Mouse (Mus musculus) heart, embryonic 16.5 days (tissue): Measurements from ENCODE around the gene Faap24. TPM values are rescaled to one million over a fixed set of nuclear protein-coding genes. Genes with fewer than 3 reads are reported as not detected.

Source experiments
- ATAC-seq: fragments of 200-750 bp; cut with Nextera tagmentation; replicated peaks from 2 replicates; pipeline ENCODE4 v1.8.0; 2017; ENCODE audit warnings: moderate number of reproducible peaks; ENCODE audit not compliant: insufficient read depth, low FRiP score; ENCODE audit errors: extremely low read depth
- H3K27ac ChIP-seq: fragments of 300-500 bp; sonication (generic); 2 replicates; pipeline ENCODE4 v1.5.1; 2014; ENCODE audit warnings: mild to moderate bottlenecking, low read length, control low read depth, moderate library complexity
- H3K27me3 ChIP-seq: fragments of 300-500 bp; sonication (generic); 2 replicates; pipeline ENCODE4 v1.6.1; 2014; ENCODE audit warnings: low read length, mixed read lengths; ENCODE audit not compliant: control insufficient read depth, insufficient read depth
- H3K36me3 ChIP-seq: fragments of 300-500 bp; sonication (generic); 2 replicates; pipeline ENCODE4 v1.6.1; 2014; ENCODE audit not compliant: control insufficient read depth, insufficient read depth
- H3K4me1 ChIP-seq: fragments of 300-500 bp; sonication (generic); 2 replicates; pipeline ENCODE4 v1.6.1; 2014; ENCODE audit warnings: low read length, mixed read lengths; ENCODE audit not compliant: control insufficient read depth, insufficient read depth
- H3K4me2 ChIP-seq: fragments of 300-500 bp; sonication (generic); 2 replicates; pipeline ENCODE4 v1.6.1; 2014; ENCODE audit warnings: low read depth, mild to moderate bottlenecking, control low read depth, low read length
- H3K4me3 ChIP-seq: fragments of 300-500 bp; sonication (generic); 2 replicates; pipeline ENCODE4 v1.5.1; 2014; ENCODE audit warnings: mild to moderate bottlenecking, control low read depth, low read length
- H3K9ac ChIP-seq: fragments of 300-500 bp; sonication (generic); 2 replicates; pipeline ENCODE4 v1.6.1; 2014; ENCODE audit warnings: low read length, control low read depth
- H3K9me3 ChIP-seq: fragments of 300-500 bp; sonication (generic); replicated peaks from 2 replicates; pipeline ENCODE4 v1.6.1; 2016; ENCODE audit warnings: low read length; ENCODE audit not compliant: control insufficient read depth
- WGBS: fragments of 180-500 bp; shearing (Covaris S2); extraction: QIAGEN DNeasy Blood & Tissue Kit; methylation state at CpG from one replicate; pipeline ENCODE4 v1.1.7; 2014; 5-methylcytosine and 5-hydroxymethylcytosine counted together
- polyA plus RNA-seq: library from polyadenylated mRNA; unstranded; fragments of >200 nt; fragmentation: Nextera tagmentation; extraction: Ambion mirVana; gene quantifications from 2 replicates; pipeline ENCODE4 v1.2.1, GENCODE M21; 2015

Gene Faap24
- polyA plus RNA-seq, 1 experiment from 2014 or later = 16.1 TPM

- Histone ChIP-seq H3K4me3 (no peak overlapping the region), H3K36me3 (peaks cover 9% of the 10 kb centered on the region), H3K9me3 (no peaks in the 10 kb centered on the region), H3K4me2 (no peak overlapping the region), H3K4me1 (peaks cover 14% of the 10 kb centered on the region), H3K27me3 (no peaks in the 10 kb centered on the region), H3K9ac (no peak overlapping the region), H3K27ac (no peak overlapping the region)
- 55% methylated on average over 5 of the region's 5 CpGs for WGBS
- no peak for ATAC-seq
These were observed 3.7 kb downstream of the Faap24 start for GRCm38 (mm10) chr7:35392935-35393334.

- no peak overlapping the region for H3K27ac ChIP-seq
- H3K27me3 ChIP-seq = no peaks in the 10 kb centered on the region
- H3K36me3 ChIP-seq = peaks cover 6% of the 10 kb centered on the region
- H3K4me1 ChIP-seq = peaks cover 7% of the 10 kb centered on the region; the same call in 1 of the 2 replicates
- no peak overlapping the region for H3K4me2 ChIP-seq
- WGBS = 61% methylated on average over 6 of the region's 6 CpGs
- H3K9me3 ChIP-seq = no peaks in the 10 kb centered on the region
- H3K9ac ChIP-seq = no peak overlapping the region
- H3K4me3 ChIP-seq = no peak overlapping the region
- no peak for ATAC-seq
These were observed 7.9 kb downstream of the Faap24 start for GRCm38 (mm10) chr7:35388694-35389093.

- peak; percentile 85 for ATAC-seq
- no peak overlapping the region for H3K9ac ChIP-seq
- no peaks in the 10 kb centered on the region for H3K27me3 ChIP-seq
- peaks cover 7% of the 10 kb centered on the region; the same call in 1 of the 2 replicates for H3K4me1 ChIP-seq
- H3K9me3 ChIP-seq = no peaks in the 10 kb centered on the region
- no peak overlapping the region for H3K4me3 ChIP-seq
- no peak overlapping the region for H3K4me2 ChIP-seq
- H3K36me3 ChIP-seq = no peaks in the 10 kb centered on the region
- WGBS = 43% methylated on average over 6 of the region's 6 CpGs
- no peak overlapping the region for H3K27ac ChIP-seq
These were observed 10.1 kb downstream of the Faap24 start for GRCm38 (mm10) chr7:35386525-35386952.

- 34% methylated on average over 2 of the region's 2 CpGs for WGBS
- Histone ChIP-seq H3K9me3 (no peaks in the 10 kb centered on the region), H3K4me3 (no peak overlapping the region), H3K9ac (no peak overlapping the region), H3K27me3 (no peaks in the 10 kb centered on the region), H3K4me2 (no peak overlapping the region), H3K27ac (no peak overlapping the region), H3K36me3 (no peaks in the 10 kb centered on the region), H3K4me1 (peaks cover 20% of the 10 kb centered on the region)
- ATAC-seq = no peak
These were observed 13.8 kb downstream of the Faap24 start for GRCm38 (mm10) chr7:35382706-35383353.

- 55% methylated on average over 15 of the region's 16 CpGs for WGBS
- no peak overlapping the region for H3K27ac ChIP-seq
- no peak overlapping the region for H3K4me3 ChIP-seq
- no peaks in the 10 kb centered on the region for H3K27me3 ChIP-seq
- H3K9me3 ChIP-seq = no peaks in the 10 kb centered on the region
- no peaks in the 10 kb centered on the region for H3K36me3 ChIP-seq
- H3K9ac ChIP-seq = no peak overlapping the region
- no peak overlapping the region for H3K4me2 ChIP-seq
- no peak for ATAC-seq
- peaks cover 16% of the 10 kb centered on the region for H3K4me1 ChIP-seq
These were observed 14.8 kb downstream of the Faap24 start for GRCm38 (mm10) chr7:35381861-35382260.

- 32% methylated on average over 8 of the region's 8 CpGs for WGBS
- peak; percentile 86 for ATAC-seq
- H3K27ac ChIP-seq = peak overlapping the region; percentile 75
These were observed 16.3 kb downstream of the Faap24 start for GRCm38 (mm10) chr7:35380351-35380750.

GRCm38 (mm10) chr7:35379492-35380119, 17.0 kb downstream of the Faap24 start:
- Histone ChIP-seq H3K27me3 (no peaks in the 10 kb centered on the region), H3K9me3 (no peaks in the 10 kb centered on the region), H3K27ac (peak overlapping the region; percentile 54), H3K4me2 (peak overlapping the region; percentile 45), H3K4me1 (peaks cover 13% of the 10 kb centered on the region), H3K36me3 (no peaks in the 10 kb centered on the region), H3K4me3 (peak overlapping the region; percentile 2; the same call in 1 of the 2 replicates), H3K9ac (peak overlapping the region; percentile 29; the same call in 1 of the 2 replicates)
- 21% methylated on average over 14 of the region's 16 CpGs for WGBS
- ATAC-seq = peak; percentile 50; the same call in 1 of the 2 replicates

More at GRCm38 (mm10) chr7:35380351-35380750, 16.3 kb downstream of the Faap24 start:
- Histone ChIP-seq H3K4me1 (peaks cover 13% of the 10 kb centered on the region), H3K36me3 (no peaks in the 10 kb centered on the region), H3K9me3 (no peaks in the 10 kb centered on the region), H3K4me3 (no peak overlapping the region), H3K4me2 (no peak overlapping the region), H3K9ac (no peak overlapping the region), H3K27me3 (no peaks in the 10 kb centered on the region)

- H3K9ac ChIP-seq = no peak overlapping the region
- no peaks in the 10 kb centered on the region for H3K36me3 ChIP-seq
- 75% methylated on average over 9 of the region's 9 CpGs for WGBS
- H3K4me1 ChIP-seq = peaks cover 13% of the 10 kb centered on the region
- no peak overlapping the region for H3K4me3 ChIP-seq
- H3K27me3 ChIP-seq = no peaks in the 10 kb centered on the region
- no peak overlapping the region for H3K4me2 ChIP-seq
- no peaks in the 10 kb centered on the region for H3K9me3 ChIP-seq
- H3K27ac ChIP-seq = no peak overlapping the region
- no peak for ATAC-seq
These were observed 20.0 kb downstream of the Faap24 start for GRCm38 (mm10) chr7:35376623-35377022.

GRCm38 (mm10) chr7:35374265-35374664, 22.4 kb downstream of the Faap24 start:
- no peaks in the 10 kb centered on the region for H3K27me3 ChIP-seq
- 86% methylated on average over 7 of the region's 7 CpGs for WGBS
- H3K9ac ChIP-seq = no peak overlapping the region
- no peak overlapping the region for H3K4me2 ChIP-seq
- H3K27ac ChIP-seq = no peak overlapping the region
- ATAC-seq = no peak
- H3K4me1 ChIP-seq = peaks cover 1% of the 10 kb centered on the region; the same call in 1 of the 2 replicates
- H3K36me3 ChIP-seq = peaks cover 3% of the 10 kb centered on the region; the same call in 1 of the 2 replicates
- H3K4me3 ChIP-seq = no peak overlapping the region
- H3K9me3 ChIP-seq = no peaks in the 10 kb centered on the region; the same call in 1 of the 2 replicates
